Mouse (Mus musculus): ENCODE data around the gene Sept6.

The Sept6 gene

DNA sequence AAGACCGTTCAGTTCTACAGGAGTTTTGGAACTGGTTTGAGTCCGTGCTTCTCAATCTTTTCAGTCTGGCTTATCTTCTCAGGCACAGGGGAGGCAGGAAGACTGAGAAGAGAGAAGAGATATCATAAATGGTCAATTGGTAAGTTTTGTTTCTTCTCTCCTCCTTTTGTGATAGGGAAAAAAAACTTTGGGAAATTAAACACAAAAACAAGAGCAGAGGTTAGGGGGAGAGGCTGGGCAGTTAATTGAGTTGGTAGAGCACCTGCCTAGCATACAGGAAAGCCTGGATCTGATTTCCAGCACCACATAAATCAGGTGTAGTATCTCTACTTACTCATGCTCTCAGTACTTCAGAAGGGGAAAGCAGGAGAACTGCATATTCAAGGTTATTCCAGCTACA is at the start of gene Sept6:
Sept6 (minus strand) TSS at position 101 of the 400 bp plus-strand sequence.
- in situ Hi-C loops (cut with MboI; ENCODE audit: unreplicated experiment in 2 of 2), result loop anchor here in 1 of 2 experiments (25.0 kb wide), 1 partner anchor 1221 kb away; no protein-coding TSS in a partner anchor

DNA sequence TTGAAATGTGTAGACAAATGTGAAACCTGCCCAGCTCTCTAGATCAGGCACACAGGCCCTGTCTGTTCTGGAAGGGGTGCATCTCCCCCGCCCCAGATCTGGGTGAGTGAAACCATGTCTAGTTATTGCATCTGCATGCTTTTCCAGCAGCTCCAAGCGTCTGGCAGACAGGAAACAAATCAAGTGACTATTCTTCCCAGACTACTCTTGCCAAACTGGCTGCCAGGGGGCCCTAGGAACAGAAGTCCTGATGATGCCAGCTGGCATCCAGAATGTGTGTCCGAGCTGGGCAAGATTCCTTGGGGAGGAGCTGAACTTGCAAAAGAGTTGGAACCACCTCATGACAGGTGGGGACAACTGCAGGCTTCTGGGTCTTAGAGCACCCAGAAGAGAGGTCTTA is 36.8 kb upstream of the Sept6 start:
- in situ Hi-C loops (cut with MboI; ENCODE audit: unreplicated experiment in 2 of 2), result loop anchor here (10.0 to 25.0 kb wide), 3 partner anchors 391 to 491 kb away; partner anchors contain the start of gene Akap17b (in 1 of the 2)

DNA sequence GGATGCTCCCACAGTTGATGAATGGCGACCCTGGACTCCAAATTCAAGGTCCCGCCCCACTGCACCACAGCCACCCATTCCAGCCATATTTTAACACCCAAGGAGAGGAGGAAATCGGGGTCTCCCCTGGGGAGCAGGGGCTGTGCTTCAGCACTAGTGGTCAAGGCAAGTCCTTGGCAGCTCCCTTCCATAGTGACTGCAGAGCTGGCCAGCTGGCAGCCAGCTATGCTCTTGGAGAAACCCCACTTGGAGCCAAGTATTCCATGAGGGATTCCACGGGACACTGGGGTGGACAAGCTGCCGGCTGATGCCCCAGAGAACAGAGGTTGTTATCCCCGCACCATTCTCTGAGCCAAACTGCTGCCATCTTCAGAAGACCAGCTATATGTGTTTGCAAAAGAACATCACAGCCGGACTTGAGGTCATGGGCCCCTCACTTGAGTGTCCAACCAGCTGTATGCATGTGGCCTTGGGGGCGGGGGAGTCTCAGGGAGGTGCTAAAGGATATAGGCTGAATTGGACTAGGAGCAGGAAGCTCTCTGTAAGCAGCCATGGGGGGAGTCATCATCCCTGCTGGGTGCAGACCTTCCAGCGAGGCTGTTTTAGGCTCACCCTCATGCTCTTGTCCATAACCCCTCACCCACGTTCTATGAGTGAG is 32.2 kb upstream of the Sept6 start:
- in situ Hi-C loops (cut with MboI; ENCODE audit: unreplicated experiment in 2 of 2), result loop anchor here (5.0 to 10.0 kb wide), 6 partner anchors 91 to 399 kb away; no protein-coding TSS in a partner anchor

DNA sequence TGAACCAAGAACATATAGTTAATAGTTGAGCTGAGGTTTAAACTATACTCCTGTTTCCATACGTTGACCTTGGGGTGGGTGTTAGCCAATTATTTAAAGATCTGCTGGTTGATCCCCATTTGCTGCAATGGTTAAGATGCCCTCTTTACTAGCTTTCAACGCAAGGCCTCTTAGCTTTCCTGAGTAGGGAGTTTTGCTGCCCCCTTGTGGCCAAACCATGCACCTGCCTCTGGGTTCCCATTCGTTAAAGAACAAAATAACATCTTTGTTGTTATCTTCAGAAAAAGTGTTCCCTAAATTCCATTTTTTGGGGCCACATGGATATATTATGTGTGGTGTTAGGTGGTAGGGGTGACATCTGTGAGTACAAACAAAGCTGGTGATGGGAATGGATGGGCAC is 31.1 kb upstream of the Sept6 start:
- in situ Hi-C loops (cut with MboI; ENCODE audit: unreplicated experiment in 2 of 2), result loop anchor here (5.0 to 10.0 kb wide), 6 partner anchors 90 to 398 kb away; no protein-coding TSS in a partner anchor

DNA sequence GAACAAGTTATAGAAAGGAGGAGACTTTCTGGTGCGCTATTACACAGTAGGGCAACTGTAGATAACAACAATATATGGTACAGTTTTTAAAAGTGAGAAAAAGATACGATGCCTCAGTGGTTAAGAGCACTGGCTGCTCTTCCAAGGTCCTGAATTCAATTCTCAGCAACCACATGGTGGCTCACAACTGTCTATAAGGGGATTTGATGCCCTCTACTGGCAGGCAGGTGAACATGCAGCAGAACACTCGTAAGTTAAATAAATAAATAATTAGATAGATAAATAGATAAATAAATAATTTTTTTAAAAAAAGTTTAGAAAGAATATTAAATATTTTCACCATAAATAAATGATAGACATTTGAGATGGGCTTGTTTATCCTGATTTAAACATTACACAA is 27.5 kb upstream of the Sept6 start:
- in situ Hi-C loops (cut with MboI; ENCODE audit: unreplicated experiment in 2 of 2), result no loop called here

DNA sequence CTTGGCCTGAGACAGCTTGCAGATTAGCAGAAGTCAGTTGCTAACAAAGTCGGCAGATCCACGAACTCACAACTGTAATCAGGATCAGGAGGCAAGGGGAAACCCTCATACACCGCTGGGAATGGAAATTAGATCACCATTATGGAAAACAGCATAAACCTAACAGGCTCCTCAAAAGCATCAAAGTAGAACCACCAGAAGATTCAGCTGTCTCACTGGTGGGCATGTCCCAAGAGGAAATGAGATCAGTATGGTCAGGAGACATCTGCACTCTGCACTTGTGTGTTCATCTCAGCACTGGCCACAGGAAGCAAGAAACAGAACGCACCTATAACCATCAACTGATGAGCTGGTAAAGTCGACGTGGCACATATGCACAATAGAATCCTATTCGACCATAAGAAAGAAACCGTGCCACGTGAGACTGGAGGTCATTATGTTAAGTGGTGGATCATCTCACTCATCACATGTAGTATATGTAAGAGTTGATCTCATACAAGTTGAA is 26.6 kb upstream of the Sept6 start:
- in situ Hi-C loops (cut with MboI; ENCODE audit: unreplicated experiment in 2 of 2), result no loop called here

DNA sequence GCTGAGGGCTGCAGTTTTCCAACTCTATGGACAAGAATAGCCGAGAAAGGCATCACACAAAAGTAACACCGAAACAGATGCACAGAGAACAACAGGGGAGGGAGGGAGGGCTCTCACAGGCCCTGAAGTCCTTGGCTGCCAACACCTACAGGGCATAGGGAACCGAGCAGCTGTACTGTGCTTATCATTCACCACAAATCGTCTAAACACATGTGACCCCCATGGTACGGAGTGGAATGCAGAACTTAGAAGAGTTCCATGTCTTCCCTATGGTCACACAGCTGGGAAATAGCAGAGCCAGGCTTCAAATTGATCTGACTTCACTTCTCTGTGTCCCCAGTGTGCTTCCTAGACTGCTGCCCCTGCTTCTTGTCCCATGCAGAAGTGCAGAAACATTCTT is 22.3 kb upstream of the Sept6 start:
- in situ Hi-C loops (cut with MboI; ENCODE audit: unreplicated experiment in 2 of 2), result no loop called here

DNA sequence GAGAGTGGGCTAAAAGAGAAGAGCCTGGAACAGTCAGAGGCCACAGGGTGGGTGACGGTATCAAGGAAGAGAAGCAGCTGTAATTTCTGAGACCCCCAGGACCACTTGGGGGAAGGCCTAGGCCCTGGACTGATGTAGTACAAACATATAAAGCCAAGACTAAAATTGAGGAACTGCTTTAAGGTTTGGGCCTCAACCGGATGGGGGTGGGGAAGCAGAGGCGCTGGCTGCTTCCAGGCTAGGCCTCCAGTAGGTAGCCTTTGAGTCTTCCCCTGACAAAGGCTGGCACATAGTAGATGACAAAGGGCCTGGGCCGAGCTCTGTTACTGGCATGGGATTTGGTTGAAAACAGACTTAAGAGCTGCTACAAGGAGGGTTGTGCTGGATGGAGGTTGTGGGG is 555 bp downstream of the Sept6 start:
- in situ Hi-C loops (cut with MboI; ENCODE audit: unreplicated experiment in 2 of 2), result loop anchor here in 1 of 2 experiments (25.0 kb wide), 1 partner anchor 1221 kb away; no protein-coding TSS in a partner anchor

DNA sequence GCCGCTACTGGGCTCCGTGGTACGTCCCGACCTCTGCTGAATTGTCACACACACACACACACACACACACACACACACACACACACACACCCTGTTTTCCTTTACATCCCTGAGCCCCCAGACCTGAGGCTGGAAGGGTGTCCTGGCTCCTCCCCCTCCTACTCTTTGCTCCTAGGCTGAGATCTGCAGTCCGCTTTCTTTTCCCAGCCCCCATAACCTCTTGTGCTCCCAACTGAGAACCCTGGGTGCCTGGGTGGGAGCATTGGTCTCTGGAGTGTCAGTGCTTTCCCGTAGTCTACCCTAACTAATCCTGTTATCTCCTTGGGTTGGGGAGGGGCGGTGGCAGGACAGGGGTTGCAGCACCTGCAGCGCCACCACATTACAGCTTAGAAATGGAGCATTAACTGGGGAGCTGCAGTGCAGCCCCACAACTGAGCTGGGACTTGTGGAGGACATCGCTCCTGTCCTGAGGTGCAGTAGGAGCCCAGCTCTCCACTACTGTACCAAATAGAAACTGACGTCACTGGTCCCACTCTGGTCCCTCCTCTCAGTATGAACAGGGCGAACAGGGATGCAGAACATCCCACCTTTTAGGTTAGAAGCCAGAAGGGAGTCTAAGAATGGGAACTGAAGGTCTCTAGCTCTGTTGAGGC is 1.7 kb downstream of the Sept6 start:
- in situ Hi-C loops (cut with MboI; ENCODE audit: unreplicated experiment in 2 of 2), result loop anchor here in 1 of 2 experiments (25.0 kb wide), 1 partner anchor 1222 kb away; no protein-coding TSS in a partner anchor

DNA sequence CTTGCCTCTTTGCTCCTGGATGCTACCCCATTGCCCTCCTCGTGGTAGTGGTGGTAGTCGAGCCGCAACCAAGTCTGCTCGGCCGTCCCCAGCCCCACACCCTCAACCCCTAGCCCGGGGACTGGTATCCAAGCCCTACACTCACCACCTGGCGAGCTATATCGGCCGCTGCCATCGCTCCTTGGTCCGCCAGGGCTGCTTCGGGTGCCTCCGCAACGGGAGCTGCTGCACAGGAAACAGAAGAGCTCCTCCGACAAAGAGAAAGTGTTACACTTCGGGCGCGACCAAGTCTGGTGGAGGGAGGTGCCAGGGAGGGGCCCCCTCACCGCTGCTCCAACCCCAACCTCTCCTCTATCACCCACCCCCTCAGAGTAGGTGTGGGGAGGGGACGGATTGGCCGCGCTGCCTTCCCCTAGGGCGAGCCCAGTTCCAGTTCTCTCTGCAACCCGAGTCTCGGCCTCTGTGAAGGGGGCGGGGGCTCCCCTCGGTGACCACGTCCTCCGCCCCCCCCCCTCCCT is 2.3 kb downstream of the Sept6 start:
- in situ Hi-C loops (cut with MboI; ENCODE audit: unreplicated experiment in 2 of 2), result loop anchor here in 1 of 2 experiments (25.0 kb wide), 1 partner anchor 1223 kb away; no protein-coding TSS in a partner anchor

DNA sequence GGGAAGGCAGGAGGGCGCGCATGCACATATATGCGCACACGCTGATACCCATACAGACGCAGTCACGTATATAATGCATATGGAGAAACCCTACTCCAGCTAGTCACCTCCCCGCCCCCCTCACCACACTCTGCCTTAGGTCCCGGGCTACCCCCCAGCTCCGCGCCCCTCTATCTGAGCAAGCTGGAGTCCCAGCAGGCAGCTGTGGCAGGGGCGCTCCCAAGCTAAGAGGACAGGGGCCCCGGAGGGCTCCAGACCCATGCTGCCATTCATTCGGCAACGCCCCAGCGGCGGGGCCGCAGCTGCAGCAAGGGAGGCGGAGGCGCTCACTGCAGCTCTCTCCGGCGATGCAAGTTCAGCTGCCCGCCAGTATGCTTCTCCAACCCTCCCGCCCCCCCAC is 2.8 kb downstream of the Sept6 start:
- in situ Hi-C loops (cut with MboI; ENCODE audit: unreplicated experiment in 2 of 2), result loop anchor here in 1 of 2 experiments (25.0 kb wide), 1 partner anchor 1224 kb away; no protein-coding TSS in a partner anchor

DNA sequence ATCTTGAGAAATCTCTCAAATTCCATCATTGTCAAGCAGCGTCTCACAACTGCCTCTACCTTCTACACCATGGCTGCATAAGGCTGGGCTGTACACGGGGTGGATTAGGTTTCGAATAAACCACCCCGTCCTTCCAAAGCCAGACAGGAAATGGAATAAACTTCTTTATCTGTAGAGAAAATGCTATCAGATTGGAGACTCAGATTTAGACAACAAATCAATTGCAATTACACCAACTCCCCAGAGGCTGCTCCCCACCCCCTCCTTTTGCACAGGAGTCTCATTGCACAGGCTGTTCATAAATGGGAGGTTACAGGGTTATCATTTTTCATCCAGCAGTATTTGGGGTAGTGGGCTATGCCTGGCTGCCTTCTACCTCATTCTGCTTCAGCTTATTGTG is 3.7 kb downstream of the Sept6 start:
- in situ Hi-C loops (cut with MboI; ENCODE audit: unreplicated experiment in 2 of 2), result loop anchor here in 1 of 2 experiments (25.0 kb wide), 1 partner anchor 1224 kb away; no protein-coding TSS in a partner anchor

DNA sequence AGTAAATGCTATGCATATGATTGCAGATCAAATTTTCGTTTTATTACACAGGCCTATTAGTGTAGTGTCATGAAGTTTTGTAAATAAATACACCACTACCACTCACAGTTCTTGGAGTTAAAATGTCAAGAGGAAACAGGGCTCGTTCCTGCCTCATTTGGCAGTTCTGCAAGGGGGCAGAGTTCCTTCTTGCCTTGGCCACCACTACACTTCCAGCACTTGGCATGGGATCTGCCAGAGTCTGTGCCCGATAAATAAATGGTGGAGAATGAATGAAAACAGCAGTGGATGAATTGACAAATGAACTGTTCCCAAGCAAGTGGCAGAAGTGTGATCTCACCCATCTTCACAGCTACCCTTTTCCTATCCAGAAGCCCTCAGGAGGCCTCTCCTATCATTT is 6.6 kb downstream of the Sept6 start:
- in situ Hi-C loops (cut with MboI; ENCODE audit: unreplicated experiment in 2 of 2), result loop anchor here in 1 of 2 experiments (25.0 kb wide), 1 partner anchor 1227 kb away; no protein-coding TSS in a partner anchor

DNA sequence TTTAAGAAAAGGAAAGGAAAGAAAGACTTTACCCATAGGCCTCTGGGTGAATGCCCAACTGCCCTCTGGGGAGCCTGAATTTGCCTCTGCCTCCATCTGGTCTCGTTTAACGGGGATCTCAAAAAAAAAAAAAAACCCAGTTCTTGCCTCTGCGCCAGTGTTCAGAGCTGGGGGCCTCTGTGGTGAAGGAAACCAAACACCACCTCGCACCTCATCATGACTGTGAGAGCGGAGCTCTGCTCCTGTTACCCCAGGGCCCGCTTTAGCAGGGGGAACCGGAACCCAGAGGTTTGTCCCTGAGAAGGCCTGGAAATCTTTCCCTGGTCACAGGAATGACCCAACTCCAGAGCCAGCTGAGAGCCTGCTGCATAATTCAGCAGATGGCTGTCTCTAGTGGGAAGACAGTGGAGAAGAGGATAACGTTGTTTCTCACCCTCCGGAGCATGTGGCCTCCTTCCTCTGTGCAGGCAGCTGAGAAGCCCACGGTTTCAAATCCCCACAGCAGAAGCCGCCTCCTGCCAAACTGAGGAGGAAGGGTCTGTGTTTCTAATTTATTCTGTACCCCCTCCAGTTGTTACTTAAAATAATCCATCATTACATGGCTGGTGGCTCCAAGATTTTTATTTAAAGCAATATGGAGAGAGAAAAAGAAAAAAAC is 7.8 kb downstream of the Sept6 start:
- in situ Hi-C loops (cut with MboI; ENCODE audit: unreplicated experiment in 2 of 2), result loop anchor here in 1 of 2 experiments (25.0 kb wide), 1 partner anchor 1229 kb away; no protein-coding TSS in a partner anchor

DNA sequence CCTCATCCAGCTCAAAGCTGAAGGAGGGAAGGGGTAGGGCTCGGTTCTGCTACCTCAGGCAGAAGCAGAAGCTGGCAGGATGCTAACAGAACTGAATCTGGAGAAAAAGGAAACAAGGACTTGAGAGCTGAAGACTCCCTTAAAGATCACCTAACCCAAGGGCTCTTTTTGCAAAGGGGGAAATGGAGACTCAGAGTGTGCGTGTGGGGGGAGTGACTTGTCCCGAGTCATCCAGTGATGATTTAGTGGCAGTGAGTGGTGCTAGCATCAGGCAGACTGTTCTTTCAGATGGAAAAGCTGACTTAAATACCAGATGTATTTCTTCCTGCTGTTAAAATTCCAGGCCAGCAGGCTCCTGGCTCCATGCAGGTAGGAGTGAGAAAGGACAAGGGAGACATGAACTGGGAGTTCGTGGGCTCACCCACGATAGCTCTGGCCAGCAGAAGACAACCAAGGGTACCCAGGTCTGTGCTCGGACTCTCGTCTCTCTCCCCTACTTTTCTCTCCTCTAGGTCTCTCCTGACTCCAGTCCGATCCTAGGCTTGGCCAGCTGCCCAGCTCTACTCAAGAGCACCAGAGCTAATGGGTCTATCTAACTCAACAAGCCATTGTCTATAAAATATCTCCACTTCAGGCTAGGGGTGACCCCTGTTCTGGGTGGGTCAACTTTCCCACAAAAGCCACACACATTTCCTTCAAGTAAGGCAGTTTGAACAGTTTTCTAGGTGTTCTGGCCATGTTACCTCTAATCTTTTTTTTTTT is 8.5 kb downstream of the Sept6 start:
- in situ Hi-C loops (cut with MboI; ENCODE audit: unreplicated experiment in 2 of 2), result loop anchor here in 1 of 2 experiments (25.0 kb wide), 1 partner anchor 1229 kb away; no protein-coding TSS in a partner anchor

DNA sequence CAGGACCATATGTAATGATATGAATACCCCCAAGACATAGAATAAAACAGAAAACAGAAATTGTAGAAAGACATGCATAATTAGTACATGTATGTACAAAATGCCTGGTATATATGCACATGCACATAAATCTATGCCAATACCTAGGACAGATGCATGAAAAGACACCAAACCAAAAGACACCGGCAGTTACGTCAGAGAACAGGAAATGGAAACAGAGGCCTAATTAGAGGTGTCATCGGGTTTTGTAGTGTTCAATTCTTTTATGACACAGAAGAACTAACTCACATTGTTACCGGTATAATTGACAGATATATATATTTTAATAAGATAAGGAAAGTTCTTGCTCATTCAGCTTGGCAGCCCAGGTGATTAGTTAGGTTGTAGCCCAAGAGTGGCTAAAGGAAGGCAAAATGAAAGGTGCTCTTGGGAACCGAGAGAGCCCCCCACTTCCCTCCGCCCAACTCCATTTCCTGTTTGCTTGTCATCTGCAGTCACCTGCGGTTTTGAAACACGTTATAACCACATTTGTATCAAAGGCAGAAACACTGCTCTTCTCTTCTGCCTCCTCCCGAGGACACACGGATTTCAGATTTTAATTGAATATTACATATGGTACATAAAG is 10.9 kb downstream of the Sept6 start:
- in situ Hi-C loops (cut with MboI; ENCODE audit: unreplicated experiment in 2 of 2), result loop anchor here in 1 of 2 experiments (25.0 kb wide), 1 partner anchor 1232 kb away; no protein-coding TSS in a partner anchor

DNA sequence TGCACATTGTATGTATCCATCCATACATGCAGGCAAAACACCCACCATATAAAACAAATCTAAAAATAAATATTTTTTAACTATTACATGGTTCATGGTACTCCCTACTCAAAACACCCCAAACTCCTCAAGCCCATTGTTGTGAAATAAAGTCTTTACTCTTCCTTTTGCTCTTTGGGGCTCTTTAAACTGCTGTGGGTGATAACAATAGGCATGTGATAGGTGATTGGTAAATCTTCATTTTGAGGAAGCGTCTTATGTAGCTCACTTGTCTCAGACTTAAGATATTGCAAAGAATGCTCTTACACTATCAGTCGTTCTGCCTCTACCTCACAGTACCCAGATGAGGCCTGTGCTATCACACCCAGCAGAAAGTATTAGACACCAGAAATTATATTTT is 13.7 kb downstream of the Sept6 start:
- in situ Hi-C loops (cut with MboI; ENCODE audit: unreplicated experiment in 2 of 2), result loop anchor here in 1 of 2 experiments (25.0 kb wide), 1 partner anchor 1234 kb away; no protein-coding TSS in a partner anchor

DNA sequence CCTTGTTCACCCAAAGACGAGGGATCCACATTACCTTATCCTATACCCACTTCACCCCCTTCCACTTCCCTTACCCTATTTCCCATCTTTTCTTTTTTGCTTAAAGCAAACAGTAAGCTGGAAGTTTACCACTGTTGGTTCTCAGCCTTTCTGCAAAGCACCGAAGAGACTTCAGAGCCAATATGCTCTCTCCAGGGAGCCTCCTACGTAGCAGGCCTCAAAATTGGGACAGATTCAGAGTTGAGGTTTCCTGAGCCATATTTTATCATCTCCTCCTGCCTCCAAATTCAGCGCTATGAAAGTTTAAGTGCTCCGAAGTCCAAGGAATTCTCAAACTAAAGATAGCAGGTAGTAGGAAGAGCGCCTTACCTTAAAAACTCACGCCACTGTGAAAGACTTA is 14.6 kb downstream of the Sept6 start:
- in situ Hi-C loops (cut with MboI; ENCODE audit: unreplicated experiment in 2 of 2), result loop anchor here in 1 of 2 experiments (25.0 kb wide), 1 partner anchor 1235 kb away; no protein-coding TSS in a partner anchor

DNA sequence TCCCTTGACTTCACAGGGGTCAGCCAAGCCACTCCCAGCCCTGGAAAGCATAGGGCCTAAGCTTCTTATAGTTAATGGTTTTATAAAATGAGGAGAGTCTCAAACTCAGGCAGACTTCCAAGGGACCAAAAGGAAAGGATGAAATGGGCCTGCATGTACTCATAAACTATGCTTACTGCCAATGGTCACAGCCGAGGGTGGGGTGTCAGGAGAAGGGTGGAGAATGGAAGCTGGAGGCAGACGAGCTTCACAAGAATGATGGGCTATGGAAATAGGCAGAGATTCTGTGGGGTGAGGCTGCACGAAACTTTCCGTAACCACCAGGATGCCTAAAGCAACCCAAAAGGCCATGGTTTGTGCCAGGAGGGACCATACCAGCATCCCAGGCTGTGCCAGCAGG is 15.3 kb downstream of the Sept6 start:
- in situ Hi-C loops (cut with MboI; ENCODE audit: unreplicated experiment in 2 of 2), result loop anchor here in 1 of 2 experiments (25.0 kb wide), 1 partner anchor 1236 kb away; no protein-coding TSS in a partner anchor

Measured in v-Abl transformed pro-B cells (cell line).